Mouse (Mus musculus) kidney, embryonic 14.5 days (tissue): ENCODE results near the gene Slc16a10. TPM values are rescaled to one million over a fixed set of nuclear protein-coding genes. Genes with fewer than 3 reads are reported as not detected.

ENCODE experiments used
- ATAC-seq: fragments of 200-750 bp; cut with Nextera tagmentation; 2 replicates; pipeline ENCODE4 v1.8.0; 2017; ENCODE audit warnings: moderate number of reproducible peaks, mild to moderate bottlenecking, moderate TSS enrichment, moderate library complexity; ENCODE audit not compliant: low FRiP score, low TSS enrichment
- H3K27ac ChIP-seq: fragments of 300-500 bp; sonication (generic); 2 replicates; pipeline ENCODE4 v1.5.1; 2014; ENCODE audit warnings: low read depth, mild to moderate bottlenecking, low read length, moderate library complexity, mixed read lengths
- H3K27me3 ChIP-seq: fragments of 300-500 bp; sonication (generic); 2 replicates; pipeline ENCODE4 v1.6.1; 2014; ENCODE audit warnings: mild to moderate bottlenecking, low read length; ENCODE audit not compliant: control insufficient read depth, insufficient read depth
- H3K36me3 ChIP-seq: fragments of 300-500 bp; sonication (generic); 2 replicates; pipeline ENCODE4 v1.6.1; 2014; ENCODE audit warnings: low read length, mixed read lengths; ENCODE audit not compliant: control insufficient read depth, insufficient read depth
- H3K4me1 ChIP-seq: fragments of 300-500 bp; sonication (generic); 2 replicates; pipeline ENCODE4 v1.6.1; 2014; ENCODE audit warnings: low read length, mixed read lengths; ENCODE audit not compliant: control insufficient read depth, insufficient read depth
- H3K4me2 ChIP-seq: fragments of 300-500 bp; sonication (generic); replicated peaks from 2 replicates; pipeline ENCODE4 v1.6.1; 2014; ENCODE audit warnings: low read depth, mild to moderate bottlenecking, low read length
- H3K4me3 ChIP-seq: fragments of 300-500 bp; sonication (generic); 2 replicates; pipeline ENCODE4 v1.5.1; 2014; ENCODE audit warnings: mild to moderate bottlenecking, low read length
- H3K9ac ChIP-seq: fragments of 300-500 bp; sonication (generic); 2 replicates; pipeline ENCODE4 v1.6.1; 2014; ENCODE audit warnings: low read depth, mild to moderate bottlenecking, low read length, moderate library complexity
- H3K9me3 ChIP-seq: fragments of 300-500 bp; sonication (generic); 2 replicates; pipeline ENCODE4 v1.6.1; 2016; ENCODE audit warnings: low read length; ENCODE audit not compliant: control insufficient read depth
- WGBS: fragments of 180-500 bp; shearing (Covaris S2); extraction: QIAGEN DNeasy Blood & Tissue Kit; methylation state at CpG from one replicate; pipeline ENCODE4 v1.1.7; 2014; 5-methylcytosine and 5-hydroxymethylcytosine counted together
- polyA plus RNA-seq: library from polyadenylated mRNA; unstranded; fragments of >200 nt; fragmentation: Nextera tagmentation; extraction: Ambion mirVana; gene quantifications from 2 replicates; pipeline ENCODE4 v1.2.1, GENCODE M21; 2014

The Slc16a10 gene
- polyA plus RNA-seq, 1 experiment from 2014 or later, result 9.2 TPM

DNA sequence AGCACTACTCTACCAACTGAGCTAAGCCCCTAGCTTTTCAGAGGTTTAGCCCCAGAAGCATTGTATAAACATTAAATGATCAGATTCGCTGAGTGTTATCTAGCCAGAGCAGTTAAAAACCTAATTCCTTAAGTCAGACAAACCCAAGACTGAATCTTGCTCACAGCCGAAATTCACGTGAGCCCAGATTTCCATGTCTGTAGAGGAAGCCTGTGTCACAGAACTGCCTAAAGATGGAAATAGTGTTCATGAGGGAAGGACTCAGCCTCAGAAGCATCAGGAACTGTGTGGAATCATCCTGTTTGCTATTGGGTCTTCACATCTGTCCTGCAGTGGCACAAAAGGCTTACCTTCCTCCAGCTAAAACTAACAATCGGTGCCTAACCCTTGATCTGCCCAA, 2.4 kb downstream of the Slc16a10 start:
- no peak overlapping the region for H3K4me2 ChIP-seq
- no peak overlapping the region for H3K27ac ChIP-seq
- no peaks in the 10 kb centered on the region for H3K9me3 ChIP-seq
- 0 out of 2 replicates have a peak, but pooled peaks cover 3% of the 10 kb centered on the region for H3K4me1 ChIP-seq
- no peak overlapping the region for H3K4me3 ChIP-seq
- no peak for ATAC-seq
- no peaks in the 10 kb centered on the region for H3K27me3 ChIP-seq
- WGBS, result 93% methylated on average over 4 of the region's 4 CpGs
- H3K9ac ChIP-seq, result no peak overlapping the region
- no peaks in the 10 kb centered on the region for H3K36me3 ChIP-seq

DNA sequence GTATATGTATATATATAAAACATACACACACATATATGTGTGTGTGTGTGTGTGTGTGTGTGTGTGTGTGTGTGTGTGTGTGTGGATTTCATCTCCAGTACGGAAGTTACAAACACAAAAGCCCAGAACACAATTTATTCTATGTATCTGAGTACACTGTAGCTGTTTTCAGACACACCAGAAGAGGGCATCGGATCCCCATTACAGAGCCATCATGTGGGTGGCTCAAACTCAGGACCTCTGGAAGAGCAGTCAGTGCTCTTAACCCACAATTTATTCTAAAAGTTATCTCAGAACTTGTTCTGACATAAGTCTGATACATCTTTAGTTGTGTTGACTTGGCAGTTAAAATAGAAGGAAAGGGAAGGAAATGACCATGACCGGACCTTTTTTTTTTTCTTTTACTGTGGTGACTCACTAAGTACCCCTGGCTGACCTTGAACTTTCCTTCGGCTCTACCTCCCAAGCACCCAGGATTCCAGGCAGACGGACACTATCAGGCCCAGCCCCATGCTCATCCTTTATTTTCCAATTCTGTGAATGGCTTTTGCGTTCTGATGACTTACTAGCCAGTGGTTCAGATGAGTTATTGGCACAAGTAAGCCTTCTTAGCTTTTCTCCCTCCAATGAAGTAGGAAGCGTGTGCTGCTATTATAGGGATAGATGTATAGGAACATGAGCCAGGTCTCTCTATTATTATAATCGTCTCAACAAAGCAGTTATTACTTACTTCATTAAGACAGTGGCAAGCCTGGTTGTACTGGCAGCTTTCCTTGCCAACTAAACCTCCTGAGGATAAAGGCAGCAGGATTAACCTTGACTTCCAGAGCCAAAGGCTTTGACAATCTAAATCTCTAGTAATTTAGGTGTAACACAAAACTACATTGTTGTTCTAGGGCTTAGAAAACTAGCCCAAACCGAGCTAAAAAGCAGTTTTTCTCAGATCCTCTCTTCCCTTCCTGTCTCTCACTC, 6.0 kb downstream of the Slc16a10 start:
- Histone ChIP-seq H3K4me3 (no peak overlapping the region), H3K36me3 (no peaks in the 10 kb centered on the region), H3K4me2 (no peak overlapping the region), H3K4me1 (no peaks in the 10 kb centered on the region), H3K9ac (no peak overlapping the region), H3K9me3 (no peaks in the 10 kb centered on the region), H3K27me3 (no peaks in the 10 kb centered on the region), H3K27ac (no peak overlapping the region)
- 83% methylated on average over 9 of the region's 9 CpGs for WGBS
- ATAC-seq, result no peak

DNA sequence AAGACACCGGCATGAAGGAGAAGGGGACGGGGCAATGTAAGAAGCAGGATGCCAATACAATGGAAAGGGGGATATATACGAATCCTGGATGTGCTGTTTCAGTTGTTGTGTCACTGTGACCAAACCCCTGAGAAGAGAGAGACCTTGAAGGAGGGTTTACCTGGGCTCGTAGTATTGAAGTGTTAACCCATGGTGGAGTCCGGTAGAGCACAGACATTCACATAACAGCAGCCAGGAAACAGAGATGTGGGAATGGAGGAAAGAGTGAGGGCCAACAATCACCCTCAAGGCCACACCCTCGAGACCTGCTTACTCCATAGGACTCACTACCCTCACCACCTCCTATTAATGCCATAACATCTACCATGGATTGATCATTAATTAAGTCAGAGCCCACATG, 7.2 kb downstream of the Slc16a10 start:
- H3K9me3 ChIP-seq, result no peaks in the 10 kb centered on the region
- H3K4me1 ChIP-seq, result no peaks in the 10 kb centered on the region
- H3K27ac ChIP-seq, result no peak overlapping the region
- H3K4me2 ChIP-seq, result no peak overlapping the region
- H3K36me3 ChIP-seq, result no peaks in the 10 kb centered on the region
- H3K9ac ChIP-seq, result no peak overlapping the region
- H3K4me3 ChIP-seq, result no peak overlapping the region
- no peak for ATAC-seq
- H3K27me3 ChIP-seq, result no peaks in the 10 kb centered on the region
- 90% methylated on average over 6 of the region's 6 CpGs for WGBS

DNA sequence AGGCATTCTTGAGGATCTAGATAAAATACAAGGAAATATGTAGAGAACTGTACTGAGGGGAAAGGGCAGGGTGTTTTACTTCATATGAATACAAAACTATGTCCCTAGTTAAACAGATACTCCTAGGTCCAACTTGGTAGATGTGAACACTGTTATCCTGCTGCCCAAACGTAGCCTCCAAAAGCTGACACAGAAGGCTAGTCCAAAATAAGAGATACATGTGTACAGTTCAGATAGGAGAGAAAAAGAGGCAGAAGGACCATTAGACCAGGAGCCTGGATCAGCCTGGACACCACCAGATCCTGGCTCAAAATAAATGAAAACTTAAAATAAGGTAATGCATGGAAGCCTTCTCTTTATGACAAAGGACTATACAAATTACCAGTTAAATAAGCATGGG, 8.4 kb downstream of the Slc16a10 start:
- H3K27me3 ChIP-seq, result no peaks in the 10 kb centered on the region
- H3K4me3 ChIP-seq, result no peak overlapping the region
- H3K4me1 ChIP-seq, result no peaks in the 10 kb centered on the region
- no peak overlapping the region for H3K27ac ChIP-seq
- no peak overlapping the region for H3K9ac ChIP-seq
- ATAC-seq, result no peak
- H3K4me2 ChIP-seq, result no peak overlapping the region
- no peaks in the 10 kb centered on the region for H3K36me3 ChIP-seq
- 91% methylated on average over 1 of the region's 1 CpGs for WGBS
- H3K9me3 ChIP-seq, result no peaks in the 10 kb centered on the region

DNA sequence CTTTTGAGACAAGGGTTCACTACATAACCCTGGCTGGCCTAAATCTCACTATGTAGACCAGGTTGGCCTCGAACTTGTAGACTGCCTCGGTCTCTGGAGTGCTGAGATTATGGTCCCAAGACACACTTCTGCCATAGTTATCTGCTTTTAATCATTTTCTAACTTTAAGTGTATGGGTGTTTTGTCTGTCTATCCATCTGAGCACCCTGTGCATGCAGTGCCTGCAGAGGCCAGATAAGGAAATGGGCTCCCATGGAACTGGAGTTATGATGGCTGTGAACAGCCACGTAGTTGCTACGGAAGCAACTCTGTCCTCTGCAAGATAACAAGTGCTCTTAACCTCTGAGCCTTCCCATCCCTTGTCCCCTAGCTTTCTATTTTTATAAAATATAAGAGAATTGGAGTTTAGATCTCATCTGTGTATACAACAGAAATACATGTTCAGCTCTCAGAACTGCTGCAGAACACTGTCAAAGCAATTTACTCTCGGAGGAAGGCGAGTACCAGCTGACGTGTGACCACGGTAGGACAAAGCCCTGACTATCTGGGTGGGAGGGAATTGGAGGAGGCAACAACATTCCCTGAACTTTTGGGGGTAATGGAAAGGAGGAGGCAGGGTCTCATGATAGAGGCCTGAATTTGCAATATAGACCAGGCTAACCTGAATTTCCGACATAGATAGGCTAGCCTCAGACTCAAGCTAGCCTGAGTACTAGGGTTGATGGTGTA, 10.2 kb downstream of the Slc16a10 start:
- ATAC-seq, result no peak
- Histone ChIP-seq H3K4me1 (no peaks in the 10 kb centered on the region), H3K4me2 (no peak overlapping the region), H3K27me3 (no peaks in the 10 kb centered on the region), H3K27ac (no peak overlapping the region), H3K36me3 (no peaks in the 10 kb centered on the region), H3K9me3 (no peaks in the 10 kb centered on the region), H3K9ac (no peak overlapping the region), H3K4me3 (no peak overlapping the region)
- WGBS, result 91% methylated on average over 9 of the region's 9 CpGs

DNA sequence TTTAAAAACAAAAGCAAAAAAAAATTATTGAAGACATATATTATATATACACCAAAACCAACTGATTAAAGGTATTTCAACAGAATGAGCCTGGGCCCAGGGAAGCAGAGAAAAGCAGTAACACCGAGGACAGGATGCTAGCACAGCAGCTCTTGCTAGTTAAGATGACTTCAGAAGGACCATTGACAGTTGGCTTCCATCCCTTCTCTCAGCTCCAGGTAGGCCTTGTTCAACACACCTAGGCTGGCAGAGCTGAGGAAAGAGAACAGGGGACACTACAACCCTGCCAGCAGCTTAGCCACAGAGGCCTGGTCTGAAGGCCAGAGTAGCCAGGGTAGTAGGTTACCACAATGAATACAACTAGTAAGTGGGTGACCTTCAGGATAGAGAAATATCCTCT, 11.9 kb downstream of the Slc16a10 start:
- no peaks in the 10 kb centered on the region for H3K4me1 ChIP-seq
- no peaks in the 10 kb centered on the region for H3K36me3 ChIP-seq
- no peak for ATAC-seq
- no peak overlapping the region for H3K4me2 ChIP-seq
- H3K4me3 ChIP-seq, result no peak overlapping the region
- H3K9me3 ChIP-seq, result no peaks in the 10 kb centered on the region
- WGBS, result 100% methylated on average over 1 of the region's 1 CpGs
- H3K27ac ChIP-seq, result no peak overlapping the region
- H3K27me3 ChIP-seq, result no peaks in the 10 kb centered on the region
- H3K9ac ChIP-seq, result no peak overlapping the region

DNA sequence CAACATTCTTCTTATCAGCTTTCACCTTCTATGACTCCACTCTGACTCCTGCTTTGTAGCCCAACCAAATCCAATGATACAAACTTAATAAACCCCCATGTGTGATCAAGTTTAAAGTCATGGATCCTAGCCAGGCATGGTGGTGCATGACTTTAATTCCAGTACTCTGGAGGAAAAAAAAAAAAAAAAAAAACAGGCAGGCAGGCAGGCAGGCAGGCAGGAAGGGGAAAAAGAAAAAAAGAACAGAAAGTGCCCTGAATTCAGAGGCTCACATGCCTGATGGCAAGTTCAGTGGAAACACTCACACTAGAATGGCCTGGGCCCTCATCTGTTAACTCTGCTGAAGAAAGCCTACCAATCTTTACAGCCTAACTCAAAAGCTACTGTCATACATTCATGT, 12.9 kb downstream of the Slc16a10 start:
- H3K36me3 ChIP-seq, result no peaks in the 10 kb centered on the region
- H3K4me1 ChIP-seq, result no peaks in the 10 kb centered on the region
- H3K4me3 ChIP-seq, result no peak overlapping the region
- H3K9ac ChIP-seq, result no peak overlapping the region
- no peaks in the 10 kb centered on the region for H3K27me3 ChIP-seq
- H3K9me3 ChIP-seq, result no peaks in the 10 kb centered on the region
- ATAC-seq, result no peak
- no peak overlapping the region for H3K4me2 ChIP-seq
- H3K27ac ChIP-seq, result no peak overlapping the region

DNA sequence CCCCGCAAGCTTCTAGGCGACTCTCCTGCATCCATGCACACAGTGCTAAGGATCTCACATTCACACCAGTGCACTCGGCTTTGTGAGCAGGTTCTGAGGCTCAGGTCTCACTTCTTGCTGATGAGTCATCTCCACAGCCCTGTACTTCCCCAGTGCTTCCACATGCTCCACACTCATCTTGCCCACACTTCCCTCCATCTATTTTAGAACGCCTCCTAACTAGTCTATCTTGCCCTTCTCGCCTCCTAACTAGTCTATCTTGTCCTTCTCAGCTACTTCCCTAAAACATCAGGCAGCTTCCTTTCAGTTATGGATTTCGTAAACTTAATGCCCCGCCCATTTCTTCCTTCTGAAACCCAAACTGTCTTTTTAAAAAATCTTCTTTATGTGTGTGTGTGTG, 13.6 kb downstream of the Slc16a10 start:
- H3K4me2 ChIP-seq, result no peak overlapping the region
- H3K36me3 ChIP-seq, result no peaks in the 10 kb centered on the region
- 86% methylated on average over 7 of the region's 7 CpGs for WGBS
- no peak overlapping the region for H3K9ac ChIP-seq
- no peak overlapping the region for H3K27ac ChIP-seq
- no peaks in the 10 kb centered on the region for H3K4me1 ChIP-seq
- ATAC-seq, result no peak
- no peak overlapping the region for H3K4me3 ChIP-seq
- no peaks in the 10 kb centered on the region for H3K27me3 ChIP-seq
- H3K9me3 ChIP-seq, result no peaks in the 10 kb centered on the region

DNA sequence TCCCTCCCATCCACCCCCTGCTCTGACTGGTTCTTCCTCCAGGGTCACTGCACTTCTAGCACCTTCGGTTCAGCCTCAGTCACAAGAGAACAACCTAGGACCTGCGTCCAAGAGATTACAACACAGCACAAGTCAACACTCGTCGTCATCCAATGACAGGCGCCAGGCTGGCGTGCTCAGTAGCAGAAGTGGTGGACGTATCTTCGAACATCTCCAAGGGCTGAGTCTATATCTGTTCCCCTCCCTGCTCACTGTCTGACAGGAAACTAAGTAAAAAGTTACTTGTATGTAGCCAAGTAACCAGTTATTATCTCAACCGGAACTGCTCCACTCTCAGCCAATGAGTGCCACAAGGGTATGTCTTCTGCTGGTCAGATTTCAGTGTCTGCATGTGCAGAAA, 16.9 kb downstream of the Slc16a10 start:
- H3K4me3 ChIP-seq, result no peak overlapping the region
- H3K36me3 ChIP-seq, result no peaks in the 10 kb centered on the region
- H3K9ac ChIP-seq, result no peak overlapping the region
- no peak for ATAC-seq
- no peaks in the 10 kb centered on the region for H3K4me1 ChIP-seq
- H3K4me2 ChIP-seq, result no peak overlapping the region
- H3K27me3 ChIP-seq, result no peaks in the 10 kb centered on the region
- no peaks in the 10 kb centered on the region for H3K9me3 ChIP-seq
- H3K27ac ChIP-seq, result no peak overlapping the region
- WGBS, result 85% methylated on average over 9 of the region's 9 CpGs
